Mouse (Mus musculus) kidney, embryonic 14.5 days (tissue): ENCODE data around the gene Col18a1. TPM values are rescaled to one million over a fixed set of nuclear protein-coding genes. Genes with fewer than 3 reads are reported as not detected.

Source experiments
- ATAC-seq: fragments of 200-750 bp; cut with Nextera tagmentation; 2 replicates; pipeline ENCODE4 v1.8.0; 2017; ENCODE audit warnings: moderate number of reproducible peaks, mild to moderate bottlenecking, moderate TSS enrichment, moderate library complexity; ENCODE audit not compliant: low FRiP score, low TSS enrichment
- H3K27ac ChIP-seq: fragments of 300-500 bp; sonication (generic); 2 replicates; pipeline ENCODE4 v1.5.1; 2014; ENCODE audit warnings: low read depth, mild to moderate bottlenecking, low read length, moderate library complexity, mixed read lengths
- H3K27me3 ChIP-seq: fragments of 300-500 bp; sonication (generic); 2 replicates; pipeline ENCODE4 v1.6.1; 2014; ENCODE audit warnings: mild to moderate bottlenecking, low read length; ENCODE audit not compliant: control insufficient read depth, insufficient read depth
- H3K36me3 ChIP-seq: fragments of 300-500 bp; sonication (generic); 2 replicates; pipeline ENCODE4 v1.6.1; 2014; ENCODE audit warnings: low read length, mixed read lengths; ENCODE audit not compliant: control insufficient read depth, insufficient read depth
- H3K4me1 ChIP-seq: fragments of 300-500 bp; sonication (generic); 2 replicates; pipeline ENCODE4 v1.6.1; 2014; ENCODE audit warnings: low read length, mixed read lengths; ENCODE audit not compliant: control insufficient read depth, insufficient read depth
- H3K4me2 ChIP-seq: fragments of 300-500 bp; sonication (generic); replicated peaks from 2 replicates; pipeline ENCODE4 v1.6.1; 2014; ENCODE audit warnings: low read depth, mild to moderate bottlenecking, low read length
- H3K4me3 ChIP-seq: fragments of 300-500 bp; sonication (generic); 2 replicates; pipeline ENCODE4 v1.5.1; 2014; ENCODE audit warnings: mild to moderate bottlenecking, low read length
- H3K9ac ChIP-seq: fragments of 300-500 bp; sonication (generic); 2 replicates; pipeline ENCODE4 v1.6.1; 2014; ENCODE audit warnings: low read depth, mild to moderate bottlenecking, low read length, moderate library complexity
- H3K9me3 ChIP-seq: fragments of 300-500 bp; sonication (generic); 2 replicates; pipeline ENCODE4 v1.6.1; 2016; ENCODE audit warnings: low read length; ENCODE audit not compliant: control insufficient read depth
- WGBS: fragments of 180-500 bp; shearing (Covaris S2); extraction: QIAGEN DNeasy Blood & Tissue Kit; methylation state at CpG from one replicate; pipeline ENCODE4 v1.1.7; 2014; 5-methylcytosine and 5-hydroxymethylcytosine counted together
- polyA plus RNA-seq: library from polyadenylated mRNA; unstranded; fragments of >200 nt; fragmentation: Nextera tagmentation; extraction: Ambion mirVana; gene quantifications from 2 replicates; pipeline ENCODE4 v1.2.1, GENCODE M21; 2014

The Col18a1 gene
- polyA plus RNA-seq, 1 experiment from 2014 or later: 140 TPM

DNA sequence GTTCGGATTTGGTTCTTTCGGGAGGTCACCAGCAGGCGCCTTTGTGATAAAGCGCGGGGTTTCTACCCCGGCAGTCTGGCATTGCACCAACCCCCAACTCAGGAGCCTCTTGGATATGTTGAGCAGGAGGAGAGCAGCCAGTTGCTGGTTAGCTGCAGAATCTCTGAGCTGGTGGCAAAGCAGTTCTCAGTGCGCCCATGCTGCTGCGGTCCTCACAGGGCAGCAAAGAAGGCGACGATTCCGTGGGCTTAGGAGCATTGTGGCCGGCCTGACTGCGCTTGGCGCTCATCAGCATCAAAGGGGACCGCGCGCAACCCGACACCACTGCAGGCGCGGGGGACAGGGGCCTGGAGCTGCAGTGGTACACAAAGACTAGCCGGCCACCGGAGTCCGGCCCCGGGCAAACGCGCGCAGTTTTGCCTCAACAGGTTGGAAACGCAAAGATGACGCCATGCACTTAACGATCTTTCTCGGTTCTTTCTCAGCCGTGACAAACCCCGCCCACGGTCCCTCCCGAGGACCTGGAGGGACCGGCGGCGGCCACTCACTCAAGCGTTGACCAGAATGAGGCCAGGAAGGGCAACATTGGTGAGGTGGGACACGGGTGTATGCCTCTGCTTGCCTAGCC is 916 bp downstream of the Col18a1 start:
- peak; percentile 76 for ATAC-seq
- no peaks in the 10 kb centered on the region for H3K9me3 ChIP-seq
- peak overlapping the region; percentile 61 for H3K4me3 ChIP-seq
- under 1% methylated on average over 40 of the region's 40 CpGs for WGBS
- H3K4me1 ChIP-seq: peaks cover 22% of the 10 kb centered on the region
- no peaks in the 10 kb centered on the region; the same call in 1 of the 2 replicates for H3K27me3 ChIP-seq
- H3K27ac ChIP-seq: peak overlapping the region; percentile 94
- H3K9ac ChIP-seq: peak overlapping the region; percentile 54
- H3K4me2 ChIP-seq: peak overlapping the region; percentile 84
- no peaks in the 10 kb centered on the region for H3K36me3 ChIP-seq

DNA sequence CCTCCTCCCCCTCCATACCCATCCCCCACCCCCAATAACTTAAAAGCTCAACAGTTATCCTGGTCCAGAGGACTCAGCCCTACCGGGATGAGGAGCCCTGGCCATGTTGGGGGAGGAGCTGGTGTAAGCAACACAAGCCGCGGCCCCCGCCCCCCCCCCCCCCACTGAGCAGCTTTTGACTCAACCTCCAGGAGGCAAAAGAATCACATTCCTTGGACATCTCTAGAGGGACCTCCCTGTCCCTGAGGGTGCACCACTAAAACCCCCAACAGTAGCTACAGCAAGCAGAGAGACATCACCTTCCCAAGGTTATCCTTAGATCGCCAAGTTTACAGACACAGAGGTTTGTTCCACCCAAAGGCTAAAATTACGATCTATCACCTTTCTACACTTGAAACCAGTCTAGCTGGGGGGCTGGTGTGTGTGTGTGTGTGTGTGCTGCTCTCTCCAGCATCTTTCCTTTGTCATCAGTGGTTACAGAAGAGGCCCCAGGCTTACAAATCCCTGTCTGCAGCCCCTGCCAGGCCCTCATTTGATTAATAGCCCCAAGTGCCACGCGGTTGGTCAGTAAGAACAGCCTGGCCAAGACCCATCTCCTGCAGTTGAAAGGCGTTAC is 1.8 kb downstream of the Col18a1 start:
- peak; percentile 22; the same call in 1 of the 2 replicates for ATAC-seq
- Histone ChIP-seq H3K9me3 (no peaks in the 10 kb centered on the region), H3K9ac (peak overlapping the region; percentile 54), H3K4me1 (peaks cover 28% of the 10 kb centered on the region), H3K27ac (peak overlapping the region; percentile 94; the same call in 1 of the 2 replicates), H3K27me3 (no peaks in the 10 kb centered on the region; the same call in 1 of the 2 replicates), H3K4me2 (peak overlapping the region; percentile 84), H3K36me3 (no peaks in the 10 kb centered on the region), H3K4me3 (peak overlapping the region; percentile 61)
- 3% methylated on average over 9 of the region's 9 CpGs for WGBS

DNA sequence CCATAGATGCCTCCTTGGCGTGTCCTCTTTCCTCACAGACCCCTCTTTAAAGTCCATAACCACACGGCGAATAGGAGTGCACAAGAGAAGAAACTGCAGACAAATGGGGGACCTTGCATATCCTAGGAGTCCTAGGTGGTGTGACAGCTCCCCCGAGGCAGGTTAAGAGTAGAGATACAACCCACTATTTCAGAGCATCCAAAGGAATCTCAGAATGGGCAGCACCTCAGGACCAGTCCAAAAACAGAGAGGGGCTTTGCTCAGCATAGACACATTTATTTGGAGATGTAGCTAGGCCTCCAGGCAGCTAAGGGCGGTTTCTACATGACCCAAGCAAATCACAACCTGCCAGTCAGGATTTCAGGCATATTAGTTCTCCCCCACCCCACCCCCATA is 2.3 kb downstream of the Col18a1 start:
- H3K27ac ChIP-seq: 0 out of 2 replicates have a peak overlapping the region, but pooled peaks have one; percentile 94
- H3K9ac ChIP-seq: peak overlapping the region; percentile 54; the same call in 1 of the 2 replicates
- H3K4me1 ChIP-seq: peaks cover 32% of the 10 kb centered on the region
- 31% methylated on average over 5 of the region's 5 CpGs for WGBS
- H3K36me3 ChIP-seq: no peaks in the 10 kb centered on the region
- no peaks in the 10 kb centered on the region for H3K9me3 ChIP-seq
- no peaks in the 10 kb centered on the region; the same call in 1 of the 2 replicates for H3K27me3 ChIP-seq
- no peak for ATAC-seq
- H3K4me2 ChIP-seq: peak overlapping the region; percentile 84
- H3K4me3 ChIP-seq: peak overlapping the region; percentile 61

DNA sequence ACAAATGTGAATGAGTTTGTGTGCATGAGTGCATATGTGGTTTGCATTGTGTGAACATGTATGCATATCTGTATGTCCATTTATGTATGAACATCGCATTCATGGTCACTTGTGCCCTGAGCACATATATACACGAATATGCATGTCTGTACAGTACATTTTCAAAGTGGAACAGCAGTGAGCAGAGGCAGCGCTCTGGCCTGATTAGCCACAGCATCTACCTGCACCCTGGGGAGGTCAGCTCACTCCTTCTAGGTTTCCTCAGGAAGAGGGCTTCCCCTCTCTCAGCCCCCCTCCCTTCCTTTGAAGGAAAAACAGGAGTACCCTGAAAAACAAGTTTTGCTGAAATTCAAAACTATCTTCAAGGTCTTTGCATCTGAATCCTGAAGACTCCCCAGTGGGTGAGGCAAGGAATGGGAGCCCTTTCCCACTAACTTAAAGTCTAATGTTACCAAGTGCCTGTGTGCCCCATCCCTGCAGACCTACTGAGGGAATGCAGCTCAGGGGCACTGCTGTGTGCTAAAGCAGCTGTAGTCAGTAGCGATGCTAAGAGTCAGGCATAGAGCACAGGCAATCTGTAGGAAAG is 2.9 kb downstream of the Col18a1 start:
- H3K4me2 ChIP-seq: peak overlapping the region; percentile 84
- H3K4me1 ChIP-seq: peaks cover 38% of the 10 kb centered on the region
- ATAC-seq: no peak
- no peaks in the 10 kb centered on the region; the same call in 1 of the 2 replicates for H3K27me3 ChIP-seq
- H3K9ac ChIP-seq: no peak overlapping the region; the same call in 1 of the 2 replicates
- H3K4me3 ChIP-seq: no peak overlapping the region
- no peaks in the 10 kb centered on the region for H3K36me3 ChIP-seq
- H3K27ac ChIP-seq: no peak overlapping the region
- 58% methylated on average over 4 of the region's 4 CpGs for WGBS
- no peaks in the 10 kb centered on the region for H3K9me3 ChIP-seq

DNA sequence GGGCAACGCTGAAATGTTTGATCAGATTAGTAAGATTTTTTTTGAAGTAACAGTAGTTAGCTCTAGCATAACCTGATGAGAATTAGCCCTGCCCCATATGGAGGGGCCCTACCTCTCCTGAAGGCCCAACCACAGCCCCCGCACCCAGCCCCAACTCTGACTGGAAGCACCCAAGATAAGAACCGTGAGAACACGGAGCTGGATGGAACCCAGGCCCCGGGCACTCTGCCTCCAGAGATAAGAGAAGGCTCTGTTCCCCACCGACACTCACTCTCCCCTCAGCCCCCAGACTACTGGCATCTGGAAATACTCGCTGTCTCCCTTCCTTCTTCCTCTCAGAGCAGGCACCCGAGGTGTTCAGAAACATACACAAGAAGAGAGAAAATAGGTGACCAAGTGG is 6.8 kb downstream of the Col18a1 start:
- Histone ChIP-seq H3K4me3 (no peak overlapping the region), H3K9me3 (no peaks in the 10 kb centered on the region), H3K36me3 (no peaks in the 10 kb centered on the region), H3K4me1 (peaks cover 43% of the 10 kb centered on the region), H3K4me2 (no peak overlapping the region), H3K27ac (0 out of 2 replicates have a peak overlapping the region, but pooled peaks have one; percentile 11), H3K9ac (no peak overlapping the region), H3K27me3 (no peaks in the 10 kb centered on the region)
- ATAC-seq: no peak
- 70% methylated on average over 8 of the region's 8 CpGs for WGBS

DNA sequence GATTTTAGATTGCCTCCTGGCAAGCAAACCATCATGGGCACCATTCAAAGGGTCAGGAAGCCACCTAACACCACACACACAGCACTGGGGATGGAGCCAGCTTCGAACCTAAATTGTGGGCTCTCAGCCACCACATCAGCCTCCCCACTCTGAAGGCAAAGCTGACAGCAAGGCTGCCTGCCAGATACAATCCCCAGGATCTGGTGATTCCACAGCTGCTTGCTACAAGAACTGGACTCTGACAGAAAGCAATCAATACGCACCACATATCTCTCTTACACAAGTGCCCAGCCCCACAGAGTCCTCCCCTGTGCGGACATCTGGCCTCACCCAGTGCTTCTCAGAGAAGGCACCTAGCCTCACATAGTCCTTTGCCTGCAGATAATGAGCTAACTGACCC is 7.4 kb downstream of the Col18a1 start:
- no peak overlapping the region for H3K9ac ChIP-seq
- 84% methylated on average over 3 of the region's 3 CpGs for WGBS
- no peak overlapping the region for H3K4me3 ChIP-seq
- no peaks in the 10 kb centered on the region for H3K27me3 ChIP-seq
- peaks cover 41% of the 10 kb centered on the region for H3K4me1 ChIP-seq
- no peak overlapping the region for H3K27ac ChIP-seq
- H3K36me3 ChIP-seq: no peaks in the 10 kb centered on the region
- H3K4me2 ChIP-seq: no peak overlapping the region
- ATAC-seq: no peak
- H3K9me3 ChIP-seq: no peaks in the 10 kb centered on the region

DNA sequence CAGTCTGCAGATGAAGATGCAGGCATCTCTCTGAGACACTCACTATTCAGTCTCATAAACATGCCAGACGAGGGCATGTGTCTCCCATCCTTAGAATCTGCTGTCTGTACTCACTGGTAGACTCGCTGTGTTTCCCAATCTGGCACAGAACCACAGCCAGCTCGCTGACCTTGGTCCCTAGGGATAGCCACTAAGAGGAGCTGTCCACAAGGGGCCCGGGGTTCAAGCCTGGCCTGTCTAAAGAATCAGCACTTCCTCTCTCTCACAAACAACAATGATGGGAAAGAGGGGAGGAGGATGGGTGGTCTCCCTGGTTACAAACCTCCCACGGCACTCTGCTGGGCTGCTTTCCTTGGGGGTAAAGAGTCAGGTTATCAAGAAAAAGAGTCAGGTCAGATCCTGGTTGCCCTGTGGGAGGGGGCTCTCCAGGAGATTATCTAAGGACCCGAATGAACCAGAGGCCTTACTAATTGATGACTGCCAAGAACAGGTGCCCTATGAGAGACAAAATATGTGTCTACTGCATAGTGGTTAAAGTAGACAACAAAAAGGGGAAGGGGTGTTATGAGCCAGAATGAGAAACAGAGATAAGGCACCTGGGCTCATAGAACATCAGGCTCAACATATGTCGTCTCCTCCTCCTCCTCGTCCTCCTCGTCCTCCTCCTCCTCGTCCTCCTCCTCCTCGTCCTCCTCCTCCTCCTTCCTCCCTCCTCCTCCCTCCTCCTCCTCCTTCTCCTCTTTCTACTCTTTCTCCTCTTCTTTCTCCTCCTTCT is 8.9 kb downstream of the Col18a1 start:
- no peak for ATAC-seq
- Histone ChIP-seq H3K27me3 (no peaks in the 10 kb centered on the region), H3K9ac (no peak overlapping the region), H3K36me3 (no peaks in the 10 kb centered on the region), H3K4me2 (no peak overlapping the region), H3K27ac (no peak overlapping the region), H3K4me1 (peaks cover 41% of the 10 kb centered on the region), H3K4me3 (no peak overlapping the region), H3K9me3 (no peaks in the 10 kb centered on the region)
- WGBS: 27% methylated on average over 11 of the region's 11 CpGs

DNA sequence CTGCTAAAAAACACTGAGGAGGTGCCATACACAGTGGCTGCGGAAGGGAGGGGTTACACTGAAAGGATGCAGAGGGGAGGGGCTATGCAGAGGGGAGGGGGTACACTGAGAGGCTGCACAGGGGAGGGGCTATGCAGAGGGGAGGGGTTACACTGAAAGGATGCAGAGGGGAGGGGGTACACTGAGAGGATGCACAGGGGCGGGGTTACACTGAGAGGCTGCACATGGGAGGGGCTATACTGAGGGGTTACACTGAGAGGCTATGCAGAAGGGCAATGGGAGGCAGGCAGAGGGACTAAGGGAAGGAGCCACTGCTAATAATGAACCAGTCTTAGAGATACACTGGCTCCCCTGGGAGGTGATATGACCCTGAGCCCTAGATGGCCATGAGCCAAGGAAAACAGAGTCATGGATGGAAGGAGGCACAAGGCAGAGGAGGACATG is 14.1 kb downstream of the Col18a1 start:
- Histone ChIP-seq H3K27ac (peak overlapping the region; percentile 84; the same call in 1 of the 2 replicates), H3K4me2 (no peak overlapping the region), H3K4me1 (peaks cover 46% of the 10 kb centered on the region), H3K27me3 (no peaks in the 10 kb centered on the region), H3K4me3 (no peak overlapping the region), H3K9ac (no peak overlapping the region), H3K9me3 (no peaks in the 10 kb centered on the region), H3K36me3 (no peaks in the 10 kb centered on the region)
- 14% methylated on average over 2 of the region's 2 CpGs for whole genome bisulfite sequencing
- ATAC-seq: peak; percentile 90
